Mouse (Mus musculus) cerebellum, postnatal 25 days (tissue): Measurements from ENCODE around the gene Lmntd1.

ENCODE experiments used
- DNase-seq, 2 experiments: peaks; one replicate each; pipeline ENCODE4 v3.0.0; 2021; ENCODE audit warnings: mixed read lengths in 2 of 2

Gene Lmntd1

DNA sequence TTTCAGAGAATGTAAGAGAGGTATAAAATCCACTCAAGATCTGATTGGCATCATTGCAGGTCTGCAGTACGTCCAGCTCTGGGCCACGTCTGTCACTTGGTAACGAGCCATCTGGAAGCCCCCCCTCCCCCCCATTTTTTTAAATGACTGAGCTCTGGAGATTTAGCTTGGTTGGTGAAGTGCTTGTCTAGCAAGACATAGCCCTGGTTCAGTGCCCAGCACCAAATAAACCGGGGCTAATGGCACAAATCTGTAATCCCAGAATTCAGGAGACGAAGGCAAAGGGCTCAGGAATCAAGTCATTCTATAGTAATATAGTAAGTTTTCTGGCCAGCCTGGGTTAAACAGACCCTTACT is 130.8 kb downstream of the Lmntd1 start:
- no peak for DNase-seq

GRCm38 (mm10) chr6:145482656-145483317 is 131.3 kb downstream of the Lmntd1 start:
- peak; percentile 40 to 48 for DNase-seq

GRCm38 (mm10) chr6:145481938-145482337 is 132.2 kb downstream of the Lmntd1 start:
- DNase-seq: peak; percentile 42 to 68

DNA sequence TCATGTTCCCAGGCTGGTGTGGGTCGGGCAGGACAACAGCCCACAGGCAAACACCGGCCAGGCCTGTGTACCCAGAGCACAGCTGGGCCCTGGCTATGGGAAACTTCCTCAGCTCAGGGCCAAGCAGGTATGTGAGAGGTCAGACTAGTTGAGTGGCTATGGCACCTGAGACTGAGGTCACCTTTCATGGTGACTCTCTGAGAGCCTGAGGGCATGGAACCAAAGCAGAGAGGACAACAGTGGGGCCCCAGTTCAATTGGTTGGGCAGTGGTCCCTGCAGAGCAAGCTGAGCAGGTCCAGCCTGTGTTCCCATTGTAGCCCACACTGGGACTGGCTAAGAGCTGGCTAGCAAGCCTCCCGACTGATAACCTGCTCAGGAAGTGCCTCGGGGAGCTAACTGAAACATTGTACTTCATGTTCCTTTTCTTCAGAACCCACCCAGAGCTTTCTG is 135.3 kb downstream of the Lmntd1 start:
- DNase-seq: no peak

DNA sequence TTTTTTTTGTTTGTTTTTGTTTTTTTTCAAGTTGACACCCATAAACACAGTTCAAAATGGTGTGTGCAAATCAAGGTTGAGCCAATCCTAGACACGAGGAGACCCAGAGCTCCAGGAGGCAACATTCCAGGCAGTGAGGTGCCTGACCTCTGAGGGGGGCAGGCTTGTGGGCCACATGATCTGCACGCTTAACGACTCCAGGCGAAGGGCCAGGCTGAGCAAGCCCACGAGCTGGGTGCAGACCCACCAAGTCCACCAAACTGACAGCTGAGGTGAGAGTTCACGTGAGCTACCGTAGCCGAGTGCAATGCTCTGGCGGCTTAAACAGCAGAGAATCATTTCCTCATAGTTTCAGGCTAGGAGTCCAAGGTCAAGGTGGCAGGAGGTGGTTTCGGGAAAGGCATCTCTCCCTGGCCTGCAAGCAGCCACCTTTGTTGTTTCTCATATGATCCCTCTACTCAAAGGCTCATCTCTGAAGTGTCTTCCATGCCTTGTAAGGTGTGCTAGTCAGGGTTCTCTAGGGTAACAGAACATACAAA is 136.7 kb downstream of the Lmntd1 start:
- no peak for DNase-seq

- no peak for DNase-seq
Measured at GRCm38 (mm10) chr6:145471638-145472247, 142.4 kb downstream of the Lmntd1 start.

DNA sequence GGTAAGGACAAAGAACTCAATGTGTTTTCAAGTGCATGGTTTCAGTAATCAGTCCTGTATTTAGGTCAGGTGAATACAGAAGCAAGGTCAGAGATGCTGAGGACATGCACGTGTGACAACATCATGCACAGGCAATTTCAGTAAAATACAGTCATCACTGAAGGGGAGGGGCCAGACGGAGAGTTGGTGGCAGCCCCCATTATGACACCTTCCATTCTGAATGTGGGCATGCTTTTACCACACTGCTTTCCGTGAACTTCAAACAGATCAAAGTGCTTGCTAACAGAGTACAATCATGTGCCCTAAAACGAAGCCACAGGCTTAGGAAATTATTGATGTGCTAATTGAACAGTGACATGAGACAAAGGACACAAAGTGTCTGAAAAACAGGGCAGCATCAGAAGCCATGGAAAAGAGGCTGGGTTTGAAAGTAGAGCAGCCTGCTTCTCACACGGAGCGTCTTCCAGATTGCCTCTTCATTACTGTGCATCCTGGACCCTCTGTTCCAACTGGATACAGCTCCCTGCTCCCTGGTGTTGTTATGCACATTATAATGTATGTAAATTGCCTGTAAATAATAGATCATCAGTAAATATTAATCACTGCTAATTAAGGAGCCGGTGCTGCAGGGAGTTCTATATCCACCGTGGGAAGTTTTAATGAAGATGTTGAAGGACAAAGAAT is 144.7 kb downstream of the Lmntd1 start:
- no peak for DNase-seq

DNA sequence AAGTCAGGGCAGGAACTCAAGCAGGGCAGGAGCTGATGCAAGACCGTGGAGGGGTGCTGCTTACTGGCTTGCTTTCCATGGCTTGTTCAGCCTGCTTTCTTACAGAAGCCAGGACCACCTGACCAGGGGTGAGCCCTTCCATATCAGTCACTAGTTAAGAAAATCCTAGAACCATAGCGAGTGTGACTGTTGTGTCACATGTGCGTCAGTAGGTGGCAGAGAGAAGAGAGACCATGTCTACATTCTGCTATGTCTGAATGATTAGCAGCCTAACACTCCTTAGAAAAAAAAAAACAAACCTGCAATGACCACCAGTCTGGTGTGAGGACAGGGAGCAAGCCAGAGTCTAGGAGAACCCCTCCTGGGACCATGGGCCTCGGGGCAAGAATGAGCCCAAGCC is 150.1 kb downstream of the Lmntd1 start:
- no peak for DNase-seq

DNA sequence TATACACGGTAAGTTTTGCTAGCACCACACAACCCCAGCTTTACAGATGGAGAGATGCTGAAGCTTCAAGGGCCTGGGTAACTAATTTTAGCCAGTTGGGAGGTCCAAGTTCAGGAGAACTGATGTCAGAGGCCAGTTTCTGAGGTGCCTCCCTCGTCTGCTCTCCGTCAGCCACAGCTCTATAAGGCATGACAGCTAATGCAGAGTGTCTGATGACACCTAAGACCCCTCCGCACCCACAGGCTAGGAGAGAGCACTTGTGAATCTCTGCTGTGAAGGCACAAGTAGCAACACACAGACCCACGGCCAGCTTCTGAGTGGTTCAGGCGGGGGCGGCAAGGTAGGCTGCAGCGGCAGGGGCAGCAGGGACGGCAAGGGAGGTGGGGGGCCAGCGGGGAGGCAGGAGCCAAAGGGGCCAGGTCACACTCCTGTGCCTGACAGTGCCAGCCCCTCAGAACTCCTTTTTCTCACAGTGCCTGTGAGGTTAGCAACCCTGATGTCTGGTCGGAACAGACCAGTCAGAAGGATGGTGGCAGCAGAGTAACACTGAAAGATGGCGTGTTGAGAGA is 151.4 kb downstream of the Lmntd1 start:
- no peak for DNase-seq

GRCm38 (mm10) chr6:145457066-145457465 is 157.1 kb downstream of the Lmntd1 start:
- DNase-seq: no peak

DNA sequence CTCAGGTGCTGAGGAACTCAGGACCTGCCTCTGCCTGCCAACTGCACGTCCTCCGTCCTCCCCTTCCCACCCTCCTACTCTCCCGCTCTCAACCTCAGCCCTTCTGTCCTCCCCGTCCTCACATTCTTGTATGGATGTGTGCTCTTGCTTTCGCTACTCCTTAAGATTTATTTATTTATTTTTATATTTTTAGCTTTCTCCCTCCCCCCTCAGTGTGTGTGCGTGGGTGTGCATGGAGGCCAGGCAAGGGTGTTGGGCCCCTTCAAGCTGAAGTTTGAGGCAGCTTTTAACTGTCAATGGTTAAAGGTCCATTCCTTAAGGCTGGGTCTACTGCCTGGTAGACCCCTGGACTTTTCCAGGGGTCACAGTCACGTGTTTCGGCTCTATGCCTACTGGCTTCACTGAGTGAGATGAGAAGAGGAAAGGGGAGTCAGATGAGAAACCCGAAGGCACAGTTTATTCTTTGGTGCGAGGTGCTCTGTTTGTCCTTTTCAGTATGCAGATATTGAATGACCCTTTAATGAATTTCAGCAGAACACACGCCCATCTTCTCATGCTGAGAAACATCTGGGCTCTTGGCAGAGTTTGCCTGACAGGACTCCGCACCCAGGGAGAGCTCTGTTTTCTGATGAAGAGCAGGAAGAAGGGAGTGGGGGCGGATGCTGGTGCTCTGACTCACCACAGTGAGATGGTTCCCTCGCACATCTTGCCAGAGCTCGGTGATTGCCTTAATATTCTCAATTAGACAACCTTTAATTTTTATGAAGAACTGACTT is 163.3 kb downstream of the Lmntd1 start:
- DNase-seq: peak in 1 of 2 experiments; percentile 48

DNA sequence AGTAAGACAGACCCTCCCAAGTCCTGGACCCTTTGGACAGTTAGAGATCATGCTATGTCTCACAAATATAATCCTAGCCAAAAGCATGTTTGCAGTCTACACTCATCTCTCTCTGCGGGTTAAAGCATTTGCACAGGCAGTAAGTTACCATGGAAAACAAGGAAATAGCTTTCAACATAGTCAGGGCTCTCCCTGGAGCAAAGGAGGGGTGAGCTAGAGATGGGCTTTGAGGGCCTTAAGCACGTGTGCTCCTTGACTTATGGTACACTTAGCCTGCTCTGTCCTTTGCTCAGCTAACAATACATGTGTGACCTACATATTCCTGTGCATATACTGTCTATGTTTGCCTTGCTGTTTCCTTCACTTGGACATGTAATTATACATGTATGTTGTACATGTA is 165.8 kb downstream of the Lmntd1 start:
- no peak for DNase-seq

- no peak for DNase-seq
Measured at GRCm38 (mm10) chr6:145445811-145446500, 168.2 kb downstream of the Lmntd1 start.

DNA sequence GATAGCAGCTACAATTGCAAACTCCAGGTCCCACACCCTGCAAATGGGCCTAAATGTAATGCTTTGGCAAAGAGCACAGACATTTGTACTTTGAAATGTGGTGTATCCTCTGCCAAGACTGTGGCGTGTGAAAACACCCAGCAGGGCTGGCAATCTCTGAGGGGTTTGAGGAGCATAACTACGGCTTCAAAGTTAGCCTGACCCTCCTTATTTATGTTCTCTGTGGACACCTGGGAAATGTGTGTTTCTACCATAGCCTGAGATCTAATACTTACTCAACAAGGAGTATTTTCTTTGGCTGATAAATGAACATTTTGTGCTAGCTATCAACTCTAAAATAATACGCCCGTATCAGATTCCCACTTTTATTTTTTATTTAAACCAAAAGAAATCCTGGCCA is 168.7 kb downstream of the Lmntd1 start:
- DNase-seq: no peak

DNA sequence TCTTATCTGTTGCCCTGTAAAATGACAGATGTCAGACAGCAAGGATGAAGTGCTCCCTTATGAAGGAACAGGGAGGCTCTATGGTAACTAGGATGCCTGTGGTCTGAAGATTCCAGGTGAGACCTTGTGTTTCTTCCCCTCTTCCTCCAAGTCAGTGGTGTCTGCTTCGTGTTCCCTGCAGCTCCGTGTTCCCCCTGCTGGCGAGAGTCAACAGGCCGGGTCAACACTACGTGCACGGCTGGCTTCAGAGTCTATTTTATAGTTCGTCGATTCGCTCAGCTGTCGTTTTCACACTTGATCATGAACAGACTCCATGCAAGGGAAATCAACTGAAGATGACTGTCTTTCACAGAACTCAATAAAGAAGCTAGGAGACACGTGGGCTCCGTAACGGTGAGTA is 171.3 kb downstream of the Lmntd1 start:
- peak in 1 of 2 experiments; percentile 38 for DNase-seq

- peak; percentile 59 to 74 for DNase-seq
Measured at GRCm38 (mm10) chr6:145441416-145442110, 172.6 kb downstream of the Lmntd1 start.

- no peak for DNase-seq
Measured at GRCm38 (mm10) chr6:145438851-145439250, 175.3 kb downstream of the Lmntd1 start.

GRCm38 (mm10) chr6:145435764-145436163 is 178.4 kb downstream of the Lmntd1 start:
- no peak for DNase-seq

GRCm38 (mm10) chr6:145435156-145435555 is 179.0 kb downstream of the Lmntd1 start:
- no peak for DNase-seq

GRCm38 (mm10) chr6:145433897-145434296 is 180.2 kb downstream of the Lmntd1 start:
- no peak for DNase-seq
